23 mouse cellular contexts compared by ENCODE assay signal in the genomic region with DNA sequence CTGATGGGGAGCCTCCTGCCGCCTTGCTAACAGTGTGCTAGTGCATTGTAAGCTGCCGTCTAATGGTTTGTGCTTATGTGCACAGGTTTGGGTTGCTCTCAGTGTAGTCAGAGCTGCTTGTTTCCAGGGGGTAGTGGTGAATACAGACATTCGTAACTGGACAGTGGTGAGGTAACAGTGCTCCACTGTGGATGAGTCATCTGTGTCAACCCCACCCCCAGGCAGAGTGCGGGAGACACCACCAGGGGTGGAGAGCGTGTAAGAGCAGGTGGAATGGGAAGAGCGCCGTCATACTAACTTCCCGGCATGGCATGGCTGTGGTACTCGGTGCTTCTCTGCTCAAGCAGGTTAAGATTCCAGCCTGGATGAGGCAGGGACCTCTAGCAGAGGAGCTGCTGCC. TPM values are rescaled to one million over a fixed set of nuclear protein-coding genes. Genes with fewer than 3 reads are reported as not detected.
DNase-seq lines count a peak whose midpoint lies in the region; ATAC-seq and TF ChIP-seq lines count a peak whose summit lies in the region.
"Had no signal": no experiment of that assay in that cellular context is flagged by ENCODE, and none has a peak within 500 bp of the region (broad histone marks: within the 10 kb centered on the region; RNA-seq: fewer than 3 reads in every experiment).

No protein-coding gene starts in this region.

- no peak overlapping the region for H3K4me3 ChIP-seq in hindbrain, embryonic 14.5 days (replicated peaks; ENCODE audit: low read length)
- H3K4me3 ChIP-seq in hindbrain, embryonic 11.5 days (ENCODE audit: low read depth, low read length), result no peak overlapping the region
- H3K4me3 ChIP-seq in liver, postnatal 0 days (ENCODE audit: low read depth, low read length), result no peak overlapping the region
- no peak overlapping the region for H3K4me3 ChIP-seq in liver, embryonic 12.5 days
- no peak overlapping the region for H3K4me3 ChIP-seq in intestine, embryonic 16.5 days (ENCODE audit: low read length)
- H3K4me3 ChIP-seq: forebrain, embryonic 10.5 days; heart, embryonic 15.5 days; layer of hippocampus, adult 2 months; limb, embryonic 13.5 days; stomach, embryonic 15.5 days had no signal

- no peak for TF ChIP-seq EP300 in liver, postnatal 0 days (IDR thresholded peaks at IDR 0.05; ENCODE audit: low read depth)

- H3K27me3 ChIP-seq in hindbrain, embryonic 14.5 days (ENCODE audit: control insufficient read depth, insufficient read depth, low read length), result no peaks in the 10 kb centered on the region
- H3K27me3 ChIP-seq in hindbrain, embryonic 11.5 days (ENCODE audit: control insufficient read depth, insufficient read depth, low read length), result no peaks in the 10 kb centered on the region
- H3K27me3 ChIP-seq in liver, postnatal 0 days (ENCODE audit: insufficient read depth, low read length), result no peaks in the 10 kb centered on the region
- no peaks in the 10 kb centered on the region for H3K27me3 ChIP-seq in liver, embryonic 12.5 days (replicated peaks)
- no peaks in the 10 kb centered on the region for H3K27me3 ChIP-seq in intestine, embryonic 16.5 days (replicated peaks; ENCODE audit: control insufficient read depth, insufficient read depth, low read length)
- H3K27me3 ChIP-seq: heart, embryonic 15.5 days; limb, embryonic 13.5 days; stomach, embryonic 15.5 days had no signal

- 0 out of 2 replicates have a peak, but pooled peaks have one; percentile 14 for ATAC-seq in hindbrain, embryonic 14.5 days (ENCODE audit: low FRiP score)
- no peak for ATAC-seq in hindbrain, embryonic 11.5 days (ENCODE audit: low FRiP score)
- ATAC-seq in liver, postnatal 0 days, result peak; percentile 84
- ATAC-seq in liver, embryonic 12.5 days, result no peak; the same call in 1 of the 2 replicates
- 0 out of 2 replicates have a peak, but pooled peaks have one; percentile 50 for ATAC-seq in intestine, embryonic 16.5 days

- 91% methylated on average over 9 of the region's 9 CpGs for WGBS in hindbrain, embryonic 14.5 days
- 89% methylated on average over 9 of the region's 9 CpGs for WGBS in hindbrain, embryonic 11.5 days
- 77% methylated on average over 9 of the region's 9 CpGs for WGBS in liver, postnatal 0 days (ENCODE audit: insufficient replicate concordance)
- WGBS in liver, embryonic 12.5 days (ENCODE audit: insufficient replicate concordance), result 88% methylated on average over 9 of the region's 9 CpGs
- WGBS in intestine, embryonic 16.5 days, result 87% methylated on average over 9 of the region's 9 CpGs

- no peak for TF ChIP-seq CTCF in liver, postnatal 0 days (IDR thresholded peaks at IDR 0.05; ENCODE audit: low read depth)

- no peak overlapping the region for H3K4me2 ChIP-seq in hindbrain, embryonic 14.5 days (replicated peaks)
- no peak overlapping the region for H3K4me2 ChIP-seq in hindbrain, embryonic 11.5 days (replicated peaks; ENCODE audit: low read depth, low read length)
- no peak overlapping the region for H3K4me2 ChIP-seq in liver, postnatal 0 days (ENCODE audit: low read depth, low read length)
- H3K4me2 ChIP-seq in liver, embryonic 12.5 days, result no peak overlapping the region
- H3K4me2 ChIP-seq in intestine, embryonic 16.5 days (ENCODE audit: low read depth, low read length), result no peak overlapping the region
- H3K4me2 ChIP-seq: heart, embryonic 15.5 days; limb, embryonic 13.5 days; midbrain, embryonic 11.5 days; stomach, embryonic 15.5 days had no signal

- DNase-seq in hindbrain, embryonic 14.5 days (ENCODE audit: low spot score), result no peak
- no peak for DNase-seq in hindbrain, embryonic 11.5 days (ENCODE audit: low spot score)
- peak; percentile 40 for DNase-seq in liver, postnatal 0 days
- DNase-seq in 416B (ENCODE audit: low read depth), result peak; percentile 65
- no peak for DNase-seq in cerebellum, postnatal 36 days
- no peak for DNase-seq in testis, postnatal 10 days (ENCODE audit: low spot score)
- DNase-seq: adrenal gland, adult 2 months; B cell, adult 2 months; cerebellum, adult 9-10 months; gastrocnemius, postnatal 10 days; heart, postnatal 4 days; kidney, postnatal 14 days; layer of hippocampus, postnatal 36 days; retina, postnatal 1 day; thymus, postnatal 14 days had no signal

- no peak overlapping the region for H3K27ac ChIP-seq in hindbrain, embryonic 14.5 days
- no peak overlapping the region for H3K27ac ChIP-seq in hindbrain, embryonic 11.5 days (ENCODE audit: low read depth, low read length)
- no peak overlapping the region for H3K27ac ChIP-seq in liver, postnatal 0 days (ENCODE audit: low read depth)
- no peak overlapping the region for H3K27ac ChIP-seq in liver, embryonic 12.5 days
- H3K27ac ChIP-seq in intestine, embryonic 16.5 days (ENCODE audit: low read length), result no peak overlapping the region
- H3K27ac ChIP-seq: forebrain, embryonic 10.5 days; heart, embryonic 15.5 days; layer of hippocampus, adult 2 months; limb, embryonic 13.5 days; stomach, embryonic 15.5 days had no signal

- peaks cover 80% of the 10 kb centered on the region for H3K36me3 ChIP-seq in hindbrain, embryonic 14.5 days (replicated peaks; ENCODE audit: control insufficient read depth, insufficient read depth)
- 0 out of 2 replicates have a peak, but pooled peaks cover 4% of the 10 kb centered on the region for H3K36me3 ChIP-seq in hindbrain, embryonic 11.5 days (ENCODE audit: control insufficient read depth, insufficient read depth, low read length)
- H3K36me3 ChIP-seq in liver, postnatal 0 days (replicated peaks; ENCODE audit: insufficient read depth, low read length), result peaks cover 6% of the 10 kb centered on the region
- peaks cover 74% of the 10 kb centered on the region for H3K36me3 ChIP-seq in liver, embryonic 12.5 days
- H3K36me3 ChIP-seq in intestine, embryonic 16.5 days (ENCODE audit: control insufficient read depth, insufficient read depth, low read length), result peaks cover 7% of the 10 kb centered on the region

- H3K9me3 ChIP-seq in hindbrain, embryonic 14.5 days (ENCODE audit: control insufficient read depth, low read length), result no peaks in the 10 kb centered on the region
- H3K9me3 ChIP-seq in hindbrain, embryonic 11.5 days (ENCODE audit: control insufficient read depth, low read length), result no peaks in the 10 kb centered on the region
- H3K9me3 ChIP-seq in liver, postnatal 0 days (ENCODE audit: low read length), result no peaks in the 10 kb centered on the region
- no peaks in the 10 kb centered on the region for H3K9me3 ChIP-seq in liver, embryonic 12.5 days (replicated peaks)
- no peaks in the 10 kb centered on the region for H3K9me3 ChIP-seq in intestine, embryonic 16.5 days (ENCODE audit: control insufficient read depth, low read length)
- H3K9me3 ChIP-seq: forebrain, embryonic 10.5 days; heart, embryonic 15.5 days; limb, embryonic 13.5 days; stomach, embryonic 15.5 days had no signal

- H3K9ac ChIP-seq in hindbrain, embryonic 14.5 days, result no peak overlapping the region
- H3K9ac ChIP-seq in hindbrain, embryonic 11.5 days (ENCODE audit: low read depth, low read length), result no peak overlapping the region
- no peak overlapping the region for H3K9ac ChIP-seq in liver, postnatal 0 days (replicated peaks)
- H3K9ac ChIP-seq in liver, embryonic 12.5 days, result no peak overlapping the region
- no peak overlapping the region for H3K9ac ChIP-seq in intestine, embryonic 16.5 days (ENCODE audit: low read depth, low read length)
- H3K9ac ChIP-seq: heart, embryonic 15.5 days; limb, embryonic 13.5 days; stomach, embryonic 15.5 days had no signal

- H3K4me1 ChIP-seq in hindbrain, embryonic 14.5 days (replicated peaks; ENCODE audit: control insufficient read depth, insufficient read depth, low read length), result no peaks in the 10 kb centered on the region
- no peaks in the 10 kb centered on the region for H3K4me1 ChIP-seq in hindbrain, embryonic 11.5 days (replicated peaks; ENCODE audit: control insufficient read depth, insufficient read depth, low read length)
- no peaks in the 10 kb centered on the region for H3K4me1 ChIP-seq in liver, postnatal 0 days (ENCODE audit: insufficient read depth)
- no peaks in the 10 kb centered on the region for H3K4me1 ChIP-seq in liver, embryonic 12.5 days
- no peaks in the 10 kb centered on the region for H3K4me1 ChIP-seq in intestine, embryonic 16.5 days (ENCODE audit: control insufficient read depth, insufficient read depth, low read length)
- H3K4me1 ChIP-seq: forebrain, embryonic 10.5 days; heart, embryonic 15.5 days; limb, embryonic 13.5 days; stomach, embryonic 15.5 days had no signal

RNA-seq across cellular contexts. Expression of a gene that starts 13.4 kb away (rescaled TPM):
- polyA plus RNA-seq in hindbrain, embryonic 14.5 days (2014; fragmentation: Nextera tagmentation; extraction: Ambion mirVana), result 27.9 and 28.8 TPM in 2 replicates
- 23.2 and 25.2 TPM in 2 replicates for polyA plus RNA-seq in hindbrain, embryonic 11.5 days (2014; fragmentation: Nextera tagmentation; extraction: Ambion mirVana)
- polyA plus RNA-seq in liver, postnatal 0 days (2015; fragmentation: Nextera tagmentation; extraction: Ambion mirVana), result 2.3 and 2.8 TPM in 2 replicates
- polyA plus RNA-seq in liver, embryonic 12.5 days (2016; fragmentation: Nextera tagmentation; extraction: Ambion mirVana), result 8.4 and 8.9 TPM in 2 replicates
- polyA plus RNA-seq in intestine, embryonic 16.5 days (2015; fragmentation: Nextera tagmentation; extraction: Ambion mirVana), result 16.3 and 16.9 TPM in 2 replicates

RNA-seq across cellular contexts. Expression of a gene that starts 24.6 kb away (rescaled TPM):
- polyA plus RNA-seq in hindbrain, embryonic 14.5 days (2014; fragmentation: Nextera tagmentation; extraction: Ambion mirVana), result 22.6 and 25.5 TPM in 2 replicates
- 27.0 and 28.4 TPM in 2 replicates for polyA plus RNA-seq in hindbrain, embryonic 11.5 days (2014; fragmentation: Nextera tagmentation; extraction: Ambion mirVana)
- 12.8 and 16.0 TPM in 2 replicates for polyA plus RNA-seq in liver, postnatal 0 days (2015; fragmentation: Nextera tagmentation; extraction: Ambion mirVana)
- polyA plus RNA-seq in liver, embryonic 12.5 days (2016; fragmentation: Nextera tagmentation; extraction: Ambion mirVana), result 75.9 and 87.7 TPM in 2 replicates
- polyA plus RNA-seq in intestine, embryonic 16.5 days (2015; fragmentation: Nextera tagmentation; extraction: Ambion mirVana), result 44.6 and 56.6 TPM in 2 replicates

Comparison
In these comparisons a context has a peak if more than half of its experiments do, and no peak if none do; other contexts are left out.
1. ATAC-seq: peak in hindbrain, embryonic 14.5 days (single experiment), liver, postnatal 0 days (single experiment) and intestine, embryonic 16.5 days (single experiment); none in hindbrain, embryonic 11.5 days (single experiment) and liver, embryonic 12.5 days (single experiment).
2. DNase-seq: peak in liver, postnatal 0 days (single experiment) and 416B (single experiment); none in hindbrain, embryonic 14.5 days (single experiment), hindbrain, embryonic 11.5 days (single experiment), cerebellum, postnatal 36 days (0 of 2) and testis, postnatal 10 days (single experiment).